Mouse (Mus musculus): ENCODE data around the gene Fadd. TPM values are rescaled to one million over a fixed set of nuclear protein-coding genes. Genes with fewer than 3 reads are reported as not detected.

Fadd gene
- 10.9 and 15.2 TPM in 2 replicates for polyA plus RNA-seq (2014; fragmentation: Nextera tagmentation; extraction: Ambion mirVana)

- peak; percentile 82 for ATAC-seq (ENCODE audit: low FRiP score, low TSS enrichment)
- Histone ChIP-seq H3K4me1 (ENCODE audit: control insufficient read depth, insufficient read depth, low read length) (peaks cover 16% of the 10 kb centered on the region), H3K27ac (ENCODE audit: low read depth, low read length) (peak within 1 kb of the TSS; percentile 97), H3K9ac (ENCODE audit: low read depth, low read length) (peak within 1 kb of the TSS; percentile 83), H3K4me2 (replicated peaks; ENCODE audit: low read depth, low read length) (peak within 1 kb of the TSS; percentile 77), H3K27me3 (ENCODE audit: control insufficient read depth, insufficient read depth, low read length) (no peaks in the 10 kb centered on the region), H3K4me3 (ENCODE audit: low read length) (peak within 1 kb of the TSS; percentile 82), H3K9me3 (ENCODE audit: control insufficient read depth, low read length) (no peaks in the 10 kb centered on the region), H3K36me3 (ENCODE audit: control insufficient read depth, insufficient read depth, low read length) (peaks cover 18% of the 10 kb centered on the region; the same call in 1 of the 2 replicates)
- WGBS, result 1% methylated on average over 34 of the region's 34 CpGs
Observed at GRCm38 (mm10) chr7:144582284-144582980, at the start of gene Fadd. Gene Fadd, minus strand, starts transcription at chr7:144582463.

DNA sequence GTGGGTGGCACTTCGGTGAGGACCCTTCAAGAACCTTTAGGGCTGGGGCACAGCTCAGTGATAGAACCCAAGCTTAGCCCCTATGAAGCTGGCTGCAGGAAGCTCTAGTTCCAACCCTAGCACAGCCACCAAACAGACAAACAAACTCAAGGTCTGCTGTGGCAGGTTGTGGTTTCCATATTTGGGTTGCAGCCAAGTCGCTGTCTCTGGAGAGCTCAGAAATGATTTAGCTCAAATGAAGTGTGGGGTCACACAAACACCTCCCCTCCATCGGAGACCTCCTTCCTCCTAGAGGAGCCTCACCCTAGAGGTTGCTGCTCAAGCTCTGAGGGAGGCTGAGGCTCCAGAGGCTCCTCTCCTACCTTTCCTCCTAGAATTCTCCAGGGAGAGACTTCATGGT, 48.4 kb upstream of the Fadd start:
- no peak overlapping the region for H3K4me3 ChIP-seq (ENCODE audit: low read length)
- H3K4me2 ChIP-seq (replicated peaks; ENCODE audit: low read depth, low read length), result no peak overlapping the region
- H3K36me3 ChIP-seq (ENCODE audit: control insufficient read depth, insufficient read depth, low read length), result peaks cover 12% of the 10 kb centered on the region; the same call in 1 of the 2 replicates
- H3K27me3 ChIP-seq (ENCODE audit: control insufficient read depth, insufficient read depth, low read length), result no peaks in the 10 kb centered on the region
- H3K9me3 ChIP-seq (ENCODE audit: control insufficient read depth, low read length), result no peaks in the 10 kb centered on the region
- no peak overlapping the region for H3K9ac ChIP-seq (ENCODE audit: low read depth, low read length)
- H3K4me1 ChIP-seq (ENCODE audit: control insufficient read depth, insufficient read depth, low read length), result peaks cover 7% of the 10 kb centered on the region; the same call in 1 of the 2 replicates
- WGBS, result 74% methylated on average over 3 of the region's 3 CpGs
- H3K27ac ChIP-seq (ENCODE audit: low read depth, low read length), result no peak overlapping the region
- ATAC-seq (ENCODE audit: low FRiP score, low TSS enrichment), result 0 out of 2 replicates have a peak, but pooled peaks have one; percentile 8

GRCm38 (mm10) chr7:144628334-144628915, 46.2 kb upstream of the Fadd start:
- no peak overlapping the region for H3K9ac ChIP-seq (ENCODE audit: low read depth, low read length)
- 0 out of 2 replicates have a peak, but pooled peaks cover 2% of the 10 kb centered on the region for H3K4me1 ChIP-seq (ENCODE audit: control insufficient read depth, insufficient read depth, low read length)
- no peak overlapping the region for H3K4me3 ChIP-seq (ENCODE audit: low read length)
- peaks cover 7% of the 10 kb centered on the region; the same call in 1 of the 2 replicates for H3K36me3 ChIP-seq (ENCODE audit: control insufficient read depth, insufficient read depth, low read length)
- H3K4me2 ChIP-seq (replicated peaks; ENCODE audit: low read depth, low read length), result no peak overlapping the region
- no peak for ATAC-seq (ENCODE audit: low FRiP score, low TSS enrichment)
- no peaks in the 10 kb centered on the region for H3K27me3 ChIP-seq (ENCODE audit: control insufficient read depth, insufficient read depth, low read length)
- no peaks in the 10 kb centered on the region for H3K9me3 ChIP-seq (ENCODE audit: control insufficient read depth, low read length)
- WGBS, result 41% methylated on average over 3 of the region's 3 CpGs
- H3K27ac ChIP-seq (ENCODE audit: low read depth, low read length), result no peak overlapping the region

- Histone ChIP-seq H3K4me1 (ENCODE audit: control insufficient read depth, insufficient read depth, low read length) (0 out of 2 replicates have a peak, but pooled peaks cover 2% of the 10 kb centered on the region), H3K27ac (ENCODE audit: low read depth, low read length) (no peak overlapping the region), H3K36me3 (ENCODE audit: control insufficient read depth, insufficient read depth, low read length) (peaks cover 3% of the 10 kb centered on the region; the same call in 1 of the 2 replicates), H3K4me2 (replicated peaks; ENCODE audit: low read depth, low read length) (no peak overlapping the region), H3K4me3 (ENCODE audit: low read length) (no peak overlapping the region), H3K9me3 (ENCODE audit: control insufficient read depth, low read length) (no peaks in the 10 kb centered on the region), H3K9ac (ENCODE audit: low read depth, low read length) (no peak overlapping the region), H3K27me3 (ENCODE audit: control insufficient read depth, insufficient read depth, low read length) (no peaks in the 10 kb centered on the region)
- no peak for ATAC-seq (ENCODE audit: low FRiP score, low TSS enrichment)
- 52% methylated on average over 13 of the region's 13 CpGs for WGBS
Observed at GRCm38 (mm10) chr7:144627606-144628333, 45.5 kb upstream of the Fadd start.

GRCm38 (mm10) chr7:144626042-144626441, 43.8 kb upstream of the Fadd start:
- no peaks in the 10 kb centered on the region for H3K9me3 ChIP-seq (ENCODE audit: control insufficient read depth, low read length)
- no peak overlapping the region for H3K27ac ChIP-seq (ENCODE audit: low read depth, low read length)
- ATAC-seq (ENCODE audit: low FRiP score, low TSS enrichment), result no peak
- H3K9ac ChIP-seq (ENCODE audit: low read depth, low read length), result no peak overlapping the region
- WGBS, result 91% methylated on average over 2 of the region's 2 CpGs
- 0 out of 2 replicates have a peak, but pooled peaks cover 2% of the 10 kb centered on the region for H3K4me1 ChIP-seq (ENCODE audit: control insufficient read depth, insufficient read depth, low read length)
- H3K27me3 ChIP-seq (ENCODE audit: control insufficient read depth, insufficient read depth, low read length), result no peaks in the 10 kb centered on the region
- H3K36me3 ChIP-seq (ENCODE audit: control insufficient read depth, insufficient read depth, low read length), result peaks cover 3% of the 10 kb centered on the region; the same call in 1 of the 2 replicates
- H3K4me2 ChIP-seq (replicated peaks; ENCODE audit: low read depth, low read length), result no peak overlapping the region
- no peak overlapping the region for H3K4me3 ChIP-seq (ENCODE audit: low read length)

GRCm38 (mm10) chr7:144620721-144621681, 38.7 kb upstream of the Fadd start:
- no peaks in the 10 kb centered on the region for H3K4me1 ChIP-seq (ENCODE audit: control insufficient read depth, insufficient read depth, low read length)
- no peaks in the 10 kb centered on the region for H3K27me3 ChIP-seq (ENCODE audit: control insufficient read depth, insufficient read depth, low read length)
- H3K9ac ChIP-seq (ENCODE audit: low read depth, low read length), result no peak overlapping the region
- H3K4me2 ChIP-seq (replicated peaks; ENCODE audit: low read depth, low read length), result no peak overlapping the region
- no peak overlapping the region for H3K4me3 ChIP-seq (ENCODE audit: low read length)
- H3K9me3 ChIP-seq (ENCODE audit: control insufficient read depth, low read length), result no peaks in the 10 kb centered on the region
- no peak for ATAC-seq (ENCODE audit: low FRiP score, low TSS enrichment)
- H3K27ac ChIP-seq (ENCODE audit: low read depth, low read length), result no peak overlapping the region
- WGBS, result 71% methylated on average over 22 of the region's 22 CpGs
- 0 out of 2 replicates have a peak, but pooled peaks cover 4% of the 10 kb centered on the region for H3K36me3 ChIP-seq (ENCODE audit: control insufficient read depth, insufficient read depth, low read length)

GRCm38 (mm10) chr7:144620315-144620714, 38.1 kb upstream of the Fadd start:
- Histone ChIP-seq H3K4me2 (replicated peaks; ENCODE audit: low read depth, low read length) (no peak overlapping the region), H3K9ac (ENCODE audit: low read depth, low read length) (no peak overlapping the region), H3K4me1 (ENCODE audit: control insufficient read depth, insufficient read depth, low read length) (no peaks in the 10 kb centered on the region), H3K27me3 (ENCODE audit: control insufficient read depth, insufficient read depth, low read length) (no peaks in the 10 kb centered on the region), H3K9me3 (ENCODE audit: control insufficient read depth, low read length) (no peaks in the 10 kb centered on the region), H3K36me3 (ENCODE audit: control insufficient read depth, insufficient read depth, low read length) (0 out of 2 replicates have a peak, but pooled peaks cover 3% of the 10 kb centered on the region), H3K4me3 (ENCODE audit: low read length) (no peak overlapping the region), H3K27ac (ENCODE audit: low read depth, low read length) (no peak overlapping the region)
- ATAC-seq (ENCODE audit: low FRiP score, low TSS enrichment), result no peak

DNA sequence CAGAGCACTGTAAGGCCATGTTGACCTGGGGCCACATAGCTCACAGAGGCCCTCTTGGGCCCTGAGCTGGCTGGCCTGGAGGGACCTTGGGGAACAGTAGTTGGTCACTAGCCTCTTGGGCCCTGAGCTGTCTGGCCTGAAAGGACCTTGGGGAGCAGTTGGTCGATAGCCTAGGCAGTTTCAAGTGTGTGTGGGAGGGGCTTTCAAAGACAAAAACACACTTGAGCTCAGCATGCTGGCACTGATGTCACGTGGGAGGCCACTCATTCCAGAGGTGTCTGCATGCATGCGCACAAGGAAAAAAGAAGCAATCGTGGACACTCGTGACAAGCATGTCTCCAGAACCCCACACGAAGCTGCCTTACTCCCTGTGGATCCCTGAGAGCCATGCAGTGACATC, 33.1 kb upstream of the Fadd start:
- no peak overlapping the region for H3K9ac ChIP-seq (ENCODE audit: low read depth, low read length)
- H3K36me3 ChIP-seq (ENCODE audit: control insufficient read depth, insufficient read depth, low read length), result 0 out of 2 replicates have a peak, but pooled peaks cover 3% of the 10 kb centered on the region
- H3K4me2 ChIP-seq (replicated peaks; ENCODE audit: low read depth, low read length), result no peak overlapping the region
- 62% methylated on average over 6 of the region's 6 CpGs for WGBS
- H3K27ac ChIP-seq (ENCODE audit: low read depth, low read length), result no peak overlapping the region
- no peaks in the 10 kb centered on the region for H3K9me3 ChIP-seq (ENCODE audit: control insufficient read depth, low read length)
- no peaks in the 10 kb centered on the region for H3K4me1 ChIP-seq (ENCODE audit: control insufficient read depth, insufficient read depth, low read length)
- ATAC-seq (ENCODE audit: low FRiP score, low TSS enrichment), result no peak
- no peaks in the 10 kb centered on the region for H3K27me3 ChIP-seq (ENCODE audit: control insufficient read depth, insufficient read depth, low read length)
- no peak overlapping the region for H3K4me3 ChIP-seq (ENCODE audit: low read length)
